Mouse (Mus musculus): ENCODE results near the gene Rnf185. TPM values are rescaled to one million over a fixed set of nuclear protein-coding genes. Genes with fewer than 3 reads are reported as not detected.

Rnf185 gene
- polyA plus RNA-seq, 1 experiment from 2014 or later: 42.6 TPM

DNA sequence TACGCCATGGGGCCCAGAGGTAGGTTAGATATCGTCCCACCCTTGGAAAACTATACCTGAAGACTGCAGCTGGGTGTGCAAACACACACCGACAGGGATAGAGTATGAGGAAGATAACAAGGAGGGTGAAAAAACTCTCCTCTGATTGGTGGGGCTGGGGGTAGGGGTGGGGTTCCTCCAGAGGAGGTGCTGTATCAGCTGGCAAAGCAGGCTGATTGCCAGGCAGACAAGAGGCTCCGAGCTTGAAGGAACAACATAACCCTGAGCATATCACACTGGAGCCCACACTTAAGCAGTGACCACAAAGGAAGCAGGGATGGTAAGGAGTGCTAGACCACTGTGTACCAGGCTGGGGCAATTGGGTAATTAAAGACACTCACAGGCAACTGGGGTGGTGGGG is 72.7 kb downstream of the Rnf185 start:
- Histone ChIP-seq H3K4me2 (ENCODE audit: low read length) (no peak overlapping the region), H3K9me3 (ENCODE audit: control insufficient read depth, low read length) (0 out of 2 replicates have a peak, but pooled peaks cover 2% of the 10 kb centered on the region), H3K36me3 (ENCODE audit: control insufficient read depth, insufficient read depth) (no peaks in the 10 kb centered on the region), H3K27ac (ENCODE audit: low read length) (no peak overlapping the region), H3K4me3 (replicated peaks; ENCODE audit: low read length) (no peak overlapping the region), H3K27me3 (replicated peaks; ENCODE audit: control insufficient read depth, insufficient read depth, low read length) (no peaks in the 10 kb centered on the region), H3K9ac (replicated peaks; ENCODE audit: low read depth, low read length) (no peak overlapping the region), H3K4me1 (replicated peaks; ENCODE audit: control insufficient read depth, insufficient read depth, low read length) (no peaks in the 10 kb centered on the region)
- ATAC-seq: no peak
- 91% methylated on average over 4 of the region's 4 CpGs for WGBS

DNA sequence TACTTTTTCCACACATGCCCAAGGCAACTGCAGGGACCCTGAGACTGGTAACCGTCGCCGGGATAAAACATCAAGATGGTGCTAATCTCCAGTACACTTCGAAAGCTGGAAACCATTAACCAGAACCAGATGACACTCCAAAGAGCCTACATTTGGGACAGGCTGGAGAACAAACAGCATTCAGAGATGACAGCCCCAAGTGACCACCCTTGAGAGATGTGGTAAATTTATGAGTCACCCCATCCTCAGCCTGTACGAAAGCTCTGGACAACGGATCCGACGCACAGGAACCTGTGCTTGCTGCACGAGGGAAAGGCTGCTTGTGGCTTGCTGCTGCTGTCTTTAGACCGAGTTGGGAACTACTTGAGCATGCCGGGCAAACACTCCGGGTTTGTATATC is 77.4 kb downstream of the Rnf185 start:
- no peak overlapping the region for H3K9ac ChIP-seq (replicated peaks; ENCODE audit: low read depth, low read length)
- no peaks in the 10 kb centered on the region for H3K27me3 ChIP-seq (replicated peaks; ENCODE audit: control insufficient read depth, insufficient read depth, low read length)
- no peaks in the 10 kb centered on the region for H3K9me3 ChIP-seq (ENCODE audit: control insufficient read depth, low read length)
- H3K4me1 ChIP-seq (replicated peaks; ENCODE audit: control insufficient read depth, insufficient read depth, low read length): peaks cover 30% of the 10 kb centered on the region
- H3K27ac ChIP-seq (ENCODE audit: low read length): no peak overlapping the region
- 77% methylated on average over 12 of the region's 12 CpGs for WGBS
- H3K36me3 ChIP-seq (ENCODE audit: control insufficient read depth, insufficient read depth): no peaks in the 10 kb centered on the region
- no peak for ATAC-seq
- H3K4me3 ChIP-seq (replicated peaks; ENCODE audit: low read length): no peak overlapping the region
- no peak overlapping the region for H3K4me2 ChIP-seq (ENCODE audit: low read length)

DNA sequence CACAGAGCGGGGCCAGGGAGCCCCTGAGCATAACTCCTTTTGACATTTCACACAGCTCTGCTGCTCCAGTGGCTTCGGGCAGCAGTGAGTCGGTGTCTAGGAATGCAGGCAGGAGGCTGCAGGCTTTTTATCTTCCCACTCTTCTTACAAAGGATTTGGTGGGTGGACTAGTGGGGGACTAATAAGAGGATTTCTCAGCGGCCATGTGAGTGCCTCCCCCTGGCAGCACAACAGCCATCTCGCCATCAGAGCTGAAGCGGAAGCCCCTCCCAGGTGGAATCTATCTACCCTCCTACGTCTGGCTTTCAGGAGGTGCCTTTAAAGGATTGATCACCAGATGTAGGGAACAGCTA is 77.9 kb downstream of the Rnf185 start:
- Histone ChIP-seq H3K4me3 (replicated peaks; ENCODE audit: low read length) (no peak overlapping the region), H3K27me3 (replicated peaks; ENCODE audit: control insufficient read depth, insufficient read depth, low read length) (no peaks in the 10 kb centered on the region), H3K4me1 (replicated peaks; ENCODE audit: control insufficient read depth, insufficient read depth, low read length) (peaks cover 35% of the 10 kb centered on the region), H3K9ac (replicated peaks; ENCODE audit: low read depth, low read length) (0 out of 2 replicates have a peak overlapping the region, but pooled peaks have one; percentile 7), H3K36me3 (ENCODE audit: control insufficient read depth, insufficient read depth) (no peaks in the 10 kb centered on the region), H3K27ac (ENCODE audit: low read length) (no peak overlapping the region), H3K9me3 (ENCODE audit: control insufficient read depth, low read length) (no peaks in the 10 kb centered on the region), H3K4me2 (ENCODE audit: low read length) (0 out of 2 replicates have a peak overlapping the region, but pooled peaks have one; percentile 1)
- WGBS: 12% methylated on average over 7 of the region's 7 CpGs
- ATAC-seq: no peak

DNA sequence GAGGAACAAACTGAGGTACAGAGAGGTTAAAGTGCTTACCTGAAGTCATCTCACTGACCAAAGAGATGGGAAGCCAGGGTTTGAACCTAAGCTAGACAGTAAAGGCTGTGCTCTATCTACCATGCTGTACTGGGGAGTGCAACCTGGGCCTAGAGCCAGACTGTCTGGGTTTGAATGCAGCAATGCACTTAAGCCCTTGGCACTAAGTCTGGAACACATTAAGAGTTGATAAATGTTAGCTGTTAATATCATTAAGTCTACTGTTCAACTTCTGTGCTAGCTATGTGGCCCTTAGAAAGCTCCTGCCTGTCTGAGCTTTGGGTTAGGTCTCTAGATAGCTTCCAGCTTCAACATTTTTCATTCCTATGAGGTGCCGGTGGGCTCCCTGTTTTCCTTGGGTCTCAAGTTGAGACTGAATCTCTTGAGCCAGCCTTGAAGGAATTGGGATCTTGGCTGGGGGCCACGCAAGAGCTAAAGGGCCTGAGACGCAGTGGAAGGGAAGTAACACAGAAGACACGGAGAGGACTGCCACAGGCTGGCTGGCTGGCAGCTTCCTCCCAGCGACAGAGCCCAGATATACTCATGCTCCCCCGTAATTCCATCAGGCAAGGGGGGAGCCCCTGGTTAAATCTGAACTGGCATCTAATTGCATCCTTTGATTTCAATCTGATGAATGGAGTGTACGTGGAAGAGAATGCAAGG is 78.4 kb downstream of the Rnf185 start:
- WGBS: 13% methylated on average over 7 of the region's 7 CpGs
- Histone ChIP-seq H3K4me1 (replicated peaks; ENCODE audit: control insufficient read depth, insufficient read depth, low read length) (peaks cover 40% of the 10 kb centered on the region), H3K27me3 (replicated peaks; ENCODE audit: control insufficient read depth, insufficient read depth, low read length) (no peaks in the 10 kb centered on the region), H3K9ac (replicated peaks; ENCODE audit: low read depth, low read length) (0 out of 2 replicates have a peak overlapping the region, but pooled peaks have one; percentile 7), H3K9me3 (ENCODE audit: control insufficient read depth, low read length) (no peaks in the 10 kb centered on the region), H3K36me3 (ENCODE audit: control insufficient read depth, insufficient read depth) (no peaks in the 10 kb centered on the region), H3K4me2 (ENCODE audit: low read length) (0 out of 2 replicates have a peak overlapping the region, but pooled peaks have one; percentile 1), H3K27ac (ENCODE audit: low read length) (no peak overlapping the region), H3K4me3 (replicated peaks; ENCODE audit: low read length) (no peak overlapping the region)
- ATAC-seq: no peak

DNA sequence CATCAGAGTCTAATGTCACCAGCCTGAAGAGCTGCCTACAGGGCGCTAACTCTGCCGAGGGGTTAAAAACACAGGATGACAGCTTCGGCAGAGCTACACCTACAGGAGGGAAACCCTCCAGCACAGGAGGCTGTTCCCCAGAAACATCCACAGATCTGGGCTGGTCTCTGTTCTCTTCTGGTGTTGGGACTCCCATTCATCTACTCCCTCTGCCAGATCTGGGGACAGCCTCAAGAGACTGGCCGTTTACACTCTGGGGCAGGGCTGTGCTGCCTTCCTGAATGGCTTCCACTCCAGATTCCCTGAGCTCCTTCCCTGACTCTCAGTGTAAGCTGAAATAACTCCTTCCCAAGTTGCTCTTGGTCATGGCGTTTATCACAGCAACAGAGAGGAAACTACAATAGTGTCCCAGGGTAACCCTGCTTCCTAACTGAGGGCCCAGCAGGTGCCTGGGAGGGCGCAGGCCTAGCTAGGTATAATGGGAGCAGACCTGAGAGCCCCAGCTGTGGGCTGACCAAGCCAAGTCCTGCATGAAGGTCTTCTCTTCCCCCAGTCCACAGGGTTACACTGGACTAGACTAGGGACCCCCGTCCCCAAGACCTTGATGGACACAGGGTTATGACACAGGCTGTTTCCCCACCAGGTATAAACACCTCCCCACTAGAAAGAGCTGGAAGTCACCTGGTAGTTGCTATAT is 80.4 kb downstream of the Rnf185 start:
- peak overlapping the region; percentile 64 for H3K4me3 ChIP-seq (replicated peaks; ENCODE audit: low read length)
- WGBS: 23% methylated on average over 7 of the region's 7 CpGs
- H3K27ac ChIP-seq (ENCODE audit: low read length): peak overlapping the region; percentile 84
- peaks cover 44% of the 10 kb centered on the region for H3K4me1 ChIP-seq (replicated peaks; ENCODE audit: control insufficient read depth, insufficient read depth, low read length)
- H3K9me3 ChIP-seq (ENCODE audit: control insufficient read depth, low read length): no peaks in the 10 kb centered on the region
- H3K4me2 ChIP-seq (ENCODE audit: low read length): peak overlapping the region; percentile 66
- H3K27me3 ChIP-seq (replicated peaks; ENCODE audit: control insufficient read depth, insufficient read depth, low read length): no peaks in the 10 kb centered on the region
- H3K9ac ChIP-seq (replicated peaks; ENCODE audit: low read depth, low read length): peak overlapping the region; percentile 76
- no peaks in the 10 kb centered on the region for H3K36me3 ChIP-seq (ENCODE audit: control insufficient read depth, insufficient read depth)
- ATAC-seq: peak; percentile 45

DNA sequence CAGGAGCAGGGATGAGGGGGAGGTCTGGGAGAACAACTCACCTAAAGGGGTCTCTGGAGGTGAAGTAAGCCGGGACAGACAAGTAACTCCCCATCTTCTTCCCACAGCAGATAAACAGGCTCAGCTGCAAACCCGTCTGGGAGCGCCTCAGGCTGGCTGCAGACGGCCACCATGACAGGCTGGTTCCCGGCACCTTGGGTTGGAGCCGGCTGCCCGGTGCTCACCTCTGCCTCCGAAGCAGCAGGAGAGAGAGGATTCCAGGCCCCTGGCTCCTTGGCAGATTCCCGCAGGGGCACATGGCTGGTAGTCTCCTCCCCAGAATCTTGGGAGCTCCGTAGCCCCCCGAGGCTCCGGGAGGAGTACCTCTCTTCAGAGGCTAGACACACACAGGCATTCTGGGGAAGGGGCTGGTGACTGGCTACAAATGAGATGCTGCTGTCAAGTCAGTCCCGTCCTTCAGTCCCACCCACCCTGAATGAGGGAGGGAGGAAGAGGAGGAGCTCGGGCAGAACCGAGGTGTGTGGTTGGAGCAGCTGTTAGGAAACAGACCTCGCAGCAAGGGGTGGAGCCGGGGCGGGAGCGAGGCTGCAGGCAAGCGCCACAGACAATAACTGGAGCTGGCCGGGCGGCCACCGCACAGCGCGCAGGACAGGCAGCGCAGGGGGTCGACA is 81.1 kb downstream of the Rnf185 start:
- Histone ChIP-seq H3K4me2 (ENCODE audit: low read length) (peak overlapping the region; percentile 66), H3K4me1 (replicated peaks; ENCODE audit: control insufficient read depth, insufficient read depth, low read length) (peaks cover 44% of the 10 kb centered on the region), H3K9ac (replicated peaks; ENCODE audit: low read depth, low read length) (peak overlapping the region; percentile 76), H3K27ac (ENCODE audit: low read length) (peak overlapping the region; percentile 84), H3K4me3 (replicated peaks; ENCODE audit: low read length) (peak overlapping the region; percentile 64), H3K9me3 (ENCODE audit: control insufficient read depth, low read length) (no peaks in the 10 kb centered on the region), H3K27me3 (replicated peaks; ENCODE audit: control insufficient read depth, insufficient read depth, low read length) (no peaks in the 10 kb centered on the region), H3K36me3 (ENCODE audit: control insufficient read depth, insufficient read depth) (no peaks in the 10 kb centered on the region)
- ATAC-seq: peak; percentile 99
- WGBS: under 1% methylated on average over 27 of the region's 27 CpGs

DNA sequence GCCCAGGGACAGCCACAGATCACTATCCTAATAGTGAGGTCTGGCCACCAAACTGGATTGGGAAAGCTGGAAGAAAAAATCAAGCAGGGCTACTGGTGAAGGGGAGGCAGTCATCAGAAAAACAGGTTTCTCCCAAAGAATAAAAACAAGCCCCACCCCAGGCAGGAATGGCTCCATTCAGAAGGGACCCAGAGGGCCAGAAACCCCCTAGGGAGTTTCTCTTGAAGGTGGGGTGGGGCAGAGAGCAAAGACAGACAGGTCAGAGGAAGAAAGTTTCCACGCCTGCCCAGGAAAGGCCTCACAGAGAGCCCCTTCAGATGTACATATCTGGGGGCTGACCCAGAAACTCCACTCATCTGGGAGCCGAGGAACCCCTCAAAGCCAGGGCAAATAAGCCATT is 82.0 kb downstream of the Rnf185 start:
- WGBS: 92% methylated on average over 2 of the region's 2 CpGs
- no peak for ATAC-seq
- no peak overlapping the region; the same call in 1 of the 2 replicates for H3K27ac ChIP-seq (ENCODE audit: low read length)

DNA sequence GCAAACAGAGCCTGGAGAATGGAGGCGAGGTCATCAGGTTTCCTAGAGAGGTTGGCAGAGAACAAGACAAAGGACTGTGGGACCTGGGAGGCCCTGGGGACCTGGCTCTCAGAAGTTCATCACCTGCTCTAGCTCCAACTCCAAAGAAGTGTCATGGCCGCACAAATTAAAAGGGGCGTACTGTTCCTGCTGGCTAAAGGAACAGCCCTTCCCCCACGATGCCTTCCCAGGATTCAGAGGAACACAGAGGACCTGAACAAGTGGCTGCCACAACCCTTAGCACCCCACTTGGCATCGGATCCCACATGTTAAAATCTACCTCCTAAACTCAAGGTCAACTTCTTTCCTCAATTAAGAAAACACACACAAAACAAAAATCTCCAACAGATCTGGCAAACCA is 82.7 kb downstream of the Rnf185 start:
- no peaks in the 10 kb centered on the region for H3K27me3 ChIP-seq (replicated peaks; ENCODE audit: control insufficient read depth, insufficient read depth, low read length)
- H3K4me3 ChIP-seq (replicated peaks; ENCODE audit: low read length): no peak overlapping the region
- 77% methylated on average over 5 of the region's 5 CpGs for WGBS
- H3K4me1 ChIP-seq (replicated peaks; ENCODE audit: control insufficient read depth, insufficient read depth, low read length): peaks cover 44% of the 10 kb centered on the region
- no peak for ATAC-seq
- no peaks in the 10 kb centered on the region for H3K36me3 ChIP-seq (ENCODE audit: control insufficient read depth, insufficient read depth)
- H3K27ac ChIP-seq (ENCODE audit: low read length): no peak overlapping the region
- no peaks in the 10 kb centered on the region for H3K9me3 ChIP-seq (ENCODE audit: control insufficient read depth, low read length)
- no peak overlapping the region for H3K9ac ChIP-seq (replicated peaks; ENCODE audit: low read depth, low read length)
- peak overlapping the region; percentile 66 for H3K4me2 ChIP-seq (ENCODE audit: low read length)

More for the DNA sequence above, 82.0 kb downstream of the Rnf185 start:
- Histone ChIP-seq H3K4me1 (replicated peaks; ENCODE audit: control insufficient read depth, insufficient read depth, low read length) (peaks cover 44% of the 10 kb centered on the region), H3K9ac (replicated peaks; ENCODE audit: low read depth, low read length) (peak overlapping the region; percentile 76), H3K36me3 (ENCODE audit: control insufficient read depth, insufficient read depth) (no peaks in the 10 kb centered on the region), H3K4me3 (replicated peaks; ENCODE audit: low read length) (peak overlapping the region; percentile 64), H3K27me3 (replicated peaks; ENCODE audit: control insufficient read depth, insufficient read depth, low read length) (no peaks in the 10 kb centered on the region), H3K9me3 (ENCODE audit: control insufficient read depth, low read length) (no peaks in the 10 kb centered on the region), H3K4me2 (ENCODE audit: low read length) (peak overlapping the region; percentile 66)

DNA sequence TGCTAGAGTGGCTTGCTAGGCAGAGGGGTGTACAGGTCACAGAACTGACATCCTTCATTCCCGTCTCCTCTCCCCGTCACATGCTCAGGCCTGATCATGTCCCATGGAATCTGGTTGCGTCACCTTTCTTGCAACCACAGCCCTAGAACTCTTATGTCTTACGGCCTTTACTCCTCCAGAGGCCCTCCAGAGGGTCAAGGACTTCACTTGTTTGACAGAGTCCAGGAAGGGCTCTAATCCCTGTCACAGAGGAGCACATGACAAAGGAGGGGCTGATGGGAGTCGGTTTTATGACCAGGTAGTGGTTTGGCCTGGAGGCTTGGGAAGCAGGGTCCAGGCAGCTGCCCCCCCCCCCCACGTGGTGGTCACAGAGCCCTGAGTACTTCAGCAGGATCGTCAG is 83.2 kb downstream of the Rnf185 start:
- peaks cover 39% of the 10 kb centered on the region for H3K4me1 ChIP-seq (replicated peaks; ENCODE audit: control insufficient read depth, insufficient read depth, low read length)
- H3K9ac ChIP-seq (replicated peaks; ENCODE audit: low read depth, low read length): no peak overlapping the region
- no peak overlapping the region for H3K4me3 ChIP-seq (replicated peaks; ENCODE audit: low read length)
- H3K27ac ChIP-seq (ENCODE audit: low read length): no peak overlapping the region
- H3K4me2 ChIP-seq (ENCODE audit: low read length): peak overlapping the region; percentile 66; the same call in 1 of the 2 replicates
- WGBS: 61% methylated on average over 7 of the region's 7 CpGs
- no peak for ATAC-seq
- no peaks in the 10 kb centered on the region for H3K36me3 ChIP-seq (ENCODE audit: control insufficient read depth, insufficient read depth)
- no peaks in the 10 kb centered on the region for H3K9me3 ChIP-seq (ENCODE audit: control insufficient read depth, low read length)
- H3K27me3 ChIP-seq (replicated peaks; ENCODE audit: control insufficient read depth, insufficient read depth, low read length): no peaks in the 10 kb centered on the region
